Mouse (Mus musculus): ENCODE data around the gene Zfp804b.
A peak's percentile ranks its signal among the peaks of the same experiment; 100 is the strongest.
"Not testable (repeated sequence)": the region's sequence is repeated elsewhere in the genome, so short reads cannot be mapped to it uniquely, and the experiment has no call there.

The Zfp804b gene

GRCm38 (mm10) chr5:7344145-7345010 is at the start of gene Zfp804b:
TSS of gene Zfp804b (minus strand) at chr5:7344756.
- DNase-seq (ENCODE audit: low spot score): peak; percentile 40

GRCm38 (mm10) chr5:7364616-7365015 is 20.1 kb upstream of the Zfp804b start:
- not testable (repeated sequence) for DNase-seq (ENCODE audit: low spot score)

- no peak for DNase-seq (ENCODE audit: low spot score)
Measured at GRCm38 (mm10) chr5:7345011-7345389, 444 bp upstream of the Zfp804b start.

- no peak for DNase-seq (ENCODE audit: low spot score)
Measured at GRCm38 (mm10) chr5:7325594-7325993, 19.0 kb downstream of the Zfp804b start.

- DNase-seq (ENCODE audit: low spot score): no peak
Measured at GRCm38 (mm10) chr5:7303819-7304218, 40.7 kb downstream of the Zfp804b start, which contains the start of gene Tex47. TSS of gene Tex47 (plus strand) at chr5:7304119.

GRCm38 (mm10) chr5:7302969-7303368 is 41.6 kb downstream of the Zfp804b start:
- no peak for DNase-seq (ENCODE audit: low spot score)

- no peak for DNase-seq (ENCODE audit: low spot score)
Measured at GRCm38 (mm10) chr5:7284336-7284735, 60.2 kb downstream of the Zfp804b start.

GRCm38 (mm10) chr5:7276659-7277455 is 67.7 kb downstream of the Zfp804b start:
- DNase-seq (ENCODE audit: low spot score): no peak

GRCm38 (mm10) chr5:7177589-7177988 is 167.0 kb downstream of the Zfp804b start:
- DNase-seq (ENCODE audit: low spot score): no peak

GRCm38 (mm10) chr5:7139658-7140057 is 204.9 kb downstream of the Zfp804b start:
- no peak for DNase-seq (ENCODE audit: low spot score)

- no peak for DNase-seq (ENCODE audit: low spot score)
Measured at GRCm38 (mm10) chr5:7102387-7102786, 242.2 kb downstream of the Zfp804b start.

- no peak for DNase-seq (ENCODE audit: low spot score)
Measured at GRCm38 (mm10) chr5:7073936-7074631, 270.5 kb downstream of the Zfp804b start.

- no peak for DNase-seq (ENCODE audit: low spot score)
Measured at GRCm38 (mm10) chr5:7007468-7007867, 337.1 kb downstream of the Zfp804b start.

- DNase-seq (ENCODE audit: low spot score): no peak
Measured at GRCm38 (mm10) chr5:6983993-6984392, 360.6 kb downstream of the Zfp804b start.

- DNase-seq (ENCODE audit: low spot score): no peak
Measured at GRCm38 (mm10) chr5:6934837-6935236, 409.7 kb downstream of the Zfp804b start.

GRCm38 (mm10) chr5:6911290-6911689 is 433.3 kb downstream of the Zfp804b start:
- DNase-seq (ENCODE audit: low spot score): no peak

- no peak for DNase-seq (ENCODE audit: low spot score)
Measured at GRCm38 (mm10) chr5:6881396-6881795, 463.2 kb downstream of the Zfp804b start.

GRCm38 (mm10) chr5:6871566-6871965 is 473.0 kb downstream of the Zfp804b start:
- no peak for DNase-seq (ENCODE audit: low spot score)

GRCm38 (mm10) chr5:6870970-6871369 is 473.6 kb downstream of the Zfp804b start:
- no peak for DNase-seq (ENCODE audit: low spot score)

- DNase-seq (ENCODE audit: low spot score): no peak
Measured at GRCm38 (mm10) chr5:6795396-6795795, 549.2 kb downstream of the Zfp804b start.

- no peak for DNase-seq (ENCODE audit: low spot score)
Measured at GRCm38 (mm10) chr5:6769357-6769892, 575.1 kb downstream of the Zfp804b start.
